Comparison of ENCODE assay signal across 14 mouse cellular contexts in genomic region chr12:88297171-88297570, GRCm38 (mm10). TPM values are rescaled to one million over a fixed set of nuclear protein-coding genes. Genes with fewer than 3 reads are reported as not detected.
"Had no signal": no experiment of that assay in that cellular context is flagged by ENCODE, and none has a peak within 500 bp of the region (broad histone marks: within the 10 kb centered on the region; RNA-seq: fewer than 3 reads in every experiment).

No protein-coding gene starts in this region.

RNA-seq across cellular contexts. Expression of gene Gm5662, which starts 22.9 kb away (rescaled TPM):
- total RNA-seq: neutrophil, adult 5-6 weeks had no signal
- polyA plus RNA-seq: neural tube, embryonic 13.5 days; neural tube, embryonic 14.5 days; neural tube, embryonic 15.5 days; small intestine, adult 2 months; spleen, adult 2 months; stomach, embryonic 14.5 days; stomach, embryonic 15.5 days; stomach, embryonic 16.5 days; testis, adult 2 months; thymus, postnatal 0 days; urinary bladder, adult 2 months had no signal

RNA-seq across cellular contexts. Expression of gene Gm5039, which starts 26.7 kb away (rescaled TPM):
- total RNA-seq: neutrophil, adult 5-6 weeks had no signal
- polyA plus RNA-seq: neural tube, embryonic 13.5 days; neural tube, embryonic 14.5 days; neural tube, embryonic 15.5 days; small intestine, adult 2 months; spleen, adult 2 months; stomach, embryonic 14.5 days; stomach, embryonic 15.5 days; stomach, embryonic 16.5 days; stomach, postnatal 0 days; testis, adult 2 months; thymus, adult 2 months; thymus, postnatal 0 days; urinary bladder, adult 2 months had no signal

RNA-seq across cellular contexts. Expression of gene Gm8332, which starts 47.3 kb away (rescaled TPM):
- total RNA-seq: neutrophil, adult 5-6 weeks had no signal
- polyA plus RNA-seq: neural tube, embryonic 13.5 days; neural tube, embryonic 14.5 days; neural tube, embryonic 15.5 days; small intestine, adult 2 months; spleen, adult 2 months; stomach, embryonic 14.5 days; stomach, embryonic 15.5 days; stomach, embryonic 16.5 days; stomach, postnatal 0 days; testis, adult 2 months; thymus, adult 2 months; thymus, postnatal 0 days; urinary bladder, adult 2 months had no signal
